Mouse (Mus musculus): ENCODE measurements at regions not wholly inside any gene's neighbourhood (a gene's known extent, or its start where the extent isn't known, plus 50 kb on each side); places are given as distances from the start of the nearest gene placed in this dataset.

- TF ChIP-seq CTCF (IDR thresholded peaks at IDR 0.05; ENCODE audit: low read depth) = no peak
- no peak for TF ChIP-seq EP300 (IDR thresholded peaks at IDR 0.05; ENCODE audit: low read depth)
Measured at GRCm38 (mm10) chrX:167108356-167108755, 100.8 kb downstream of the Tmsb4x start.

All from liver, embryonic 14.5 days (tissue).